Mouse (Mus musculus) embryonic fibroblast, embryonic 13.5 days (primary cell): ENCODE results near the gene Crk. TPM values are rescaled to one million over a fixed set of nuclear protein-coding genes. Genes with fewer than 3 reads are reported as not detected.

ENCODE experiments used
- H3K27ac ChIP-seq: 2 replicates; pipeline ENCODE4 v1.5.1; 2012; ENCODE audit warnings: low read length, control low read depth, inconsistent platforms; ENCODE audit not compliant: insufficient read depth
- H3K4me1 ChIP-seq: 2 replicates; pipeline ENCODE4 v1.6.1; 2011; ENCODE audit warnings: low read length; ENCODE audit not compliant: control insufficient read depth, insufficient read depth
- H3K4me3 ChIP-seq: 2 replicates; pipeline ENCODE4 v1.5.1; 2011; ENCODE audit warnings: mild to moderate bottlenecking, control low read depth, low read length; ENCODE audit not compliant: insufficient read depth
- CTCF ChIP-seq: IDR thresholded peaks from 2 replicates; pipeline ENCODE4 v1.5.1; 2011; ENCODE audit warnings: mild to moderate bottlenecking, control low read depth, low read length, moderate library complexity, borderline replicate concordance; ENCODE audit not compliant: insufficient read depth
- POLR2A ChIP-seq: IDR thresholded peaks from 2 replicates; pipeline ENCODE4 v1.6.1; 2011; ENCODE audit warnings: low read depth, mild to moderate bottlenecking, control low read depth, low read length, moderate library complexity
- polyA plus RNA-seq: library from polyadenylated mRNA; stranded (reverse); fragments of >200 nt; gene quantifications from 2 replicates; pipeline ENCODE4 v1.2.4, GENCODE M21; 2011; ENCODE audit warnings: low read depth; ENCODE audit not compliant: missing spikeins, insufficient read length

The Crk gene
- polyA plus RNA-seq, 1 experiment, result 133 TPM

DNA sequence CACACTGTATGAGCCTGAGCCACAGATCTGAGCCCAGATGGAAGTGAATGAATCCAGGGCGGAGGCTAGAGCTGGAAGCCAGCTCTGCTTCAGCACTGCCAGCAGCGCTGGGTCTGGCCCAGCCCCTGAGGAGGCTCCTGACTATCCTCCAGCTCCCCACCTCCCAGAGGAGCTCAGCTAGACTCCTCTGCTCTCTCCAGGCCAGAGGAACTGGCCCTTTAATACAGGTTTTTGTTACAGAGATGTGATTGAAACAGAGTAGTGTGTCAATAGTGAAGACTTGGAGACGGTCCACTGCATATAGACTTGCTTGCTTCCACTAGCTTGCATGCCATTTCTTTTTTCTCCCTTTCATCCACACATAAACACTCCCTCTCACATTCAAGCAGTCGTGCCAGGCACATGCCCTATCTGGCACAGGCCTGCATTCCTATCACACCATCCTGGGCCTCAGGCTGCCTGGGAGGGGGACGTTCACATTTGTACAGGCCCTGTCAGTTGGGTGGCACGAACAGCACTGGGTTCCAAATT, 31.3 kb upstream of the Crk start:
- no peaks in the 10 kb centered on the region for H3K4me1 ChIP-seq
- no peak overlapping the region for H3K27ac ChIP-seq
- TF ChIP-seq POLR2A, result 0 out of 2 replicates have a peak, but pooled peaks have one; percentile 17
- no peak for TF ChIP-seq CTCF
- no peak overlapping the region for H3K4me3 ChIP-seq

DNA sequence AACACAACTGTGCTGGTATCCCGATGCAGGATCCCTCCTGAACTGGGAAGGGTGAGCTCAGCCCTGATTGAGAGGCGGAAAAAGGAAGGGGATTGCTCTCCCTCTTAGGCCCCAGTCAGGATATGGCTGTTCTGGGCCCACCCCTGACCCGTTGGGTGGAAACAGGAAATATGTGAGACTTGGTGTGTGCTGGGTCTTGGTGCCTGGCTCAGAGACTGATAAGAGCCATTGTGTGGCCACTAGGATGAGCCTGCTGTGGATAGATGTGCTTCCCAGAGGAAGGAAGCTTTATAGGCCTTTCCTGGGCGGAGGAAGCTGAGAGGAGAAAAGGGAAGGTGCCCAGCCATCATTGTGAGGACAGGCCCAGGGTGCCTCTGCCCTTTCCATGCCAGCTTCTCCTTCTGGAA, 29.9 kb upstream of the Crk start:
- no peak for TF ChIP-seq POLR2A
- no peak for TF ChIP-seq CTCF
- H3K27ac ChIP-seq, result no peak overlapping the region
- no peak overlapping the region for H3K4me3 ChIP-seq
- no peaks in the 10 kb centered on the region for H3K4me1 ChIP-seq

DNA sequence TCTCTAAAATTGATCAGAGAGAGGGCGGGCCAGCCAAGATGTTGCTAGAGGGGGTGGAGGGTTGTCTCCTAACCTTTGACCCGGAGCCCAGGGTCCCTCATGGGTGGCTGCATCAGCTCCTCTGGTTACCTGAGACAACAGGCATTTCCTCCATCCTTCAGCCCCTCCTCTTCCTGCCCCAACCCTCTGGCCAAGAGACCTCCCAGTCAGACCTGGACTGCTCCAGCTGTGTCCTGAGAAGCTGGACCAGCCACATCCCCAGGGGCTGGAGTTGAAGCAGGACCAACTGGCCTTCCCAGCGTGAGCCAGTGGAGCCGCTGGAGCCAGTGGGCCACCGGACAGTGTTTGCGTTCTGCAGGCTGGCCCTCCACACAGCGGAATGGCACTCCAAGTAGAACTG, 28.7 kb upstream of the Crk start, which contains the start of gene Myo1c:
Myo1c (plus strand) TSS at position 194 of the 400 bp plus-strand sequence.
- peak within 1 kb of the TSS; percentile 97 for H3K27ac ChIP-seq
- peaks cover 7% of the 10 kb centered on the region for H3K4me1 ChIP-seq

DNA sequence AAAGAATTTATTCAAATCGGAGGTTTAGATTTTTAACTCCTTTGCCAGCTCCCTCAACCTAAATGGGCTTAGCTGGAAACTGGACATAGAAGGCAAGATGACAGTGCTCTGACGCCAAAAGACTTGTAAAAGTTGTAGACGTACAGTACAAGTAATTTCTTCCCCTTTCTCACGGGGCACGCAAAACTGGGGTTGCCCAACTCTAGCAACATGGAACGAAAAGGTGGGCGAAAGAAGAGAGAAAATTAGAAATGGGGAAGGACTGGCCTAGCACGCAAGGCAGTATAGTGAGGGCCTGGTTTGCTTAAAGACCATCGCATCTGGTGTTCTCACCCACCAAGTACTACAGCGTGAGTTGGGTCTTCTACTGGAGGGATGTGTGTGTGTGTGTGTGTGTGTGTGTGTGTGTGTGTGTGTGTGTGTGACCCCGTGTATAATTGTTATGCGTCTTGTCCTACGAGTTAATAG, 28.1 kb upstream of the Crk start:
- TF ChIP-seq POLR2A (no peak; the same call in 1 of the 2 replicates), CTCF (no peak)
- H3K27ac ChIP-seq, result peak overlapping the region; percentile 97
- H3K4me1 ChIP-seq, result peaks cover 7% of the 10 kb centered on the region

More for the DNA sequence above, 28.7 kb upstream of the Crk start, which contains the start of gene Myo1c:
- H3K4me3 ChIP-seq, result peak within 1 kb of the TSS; percentile 61
- no peak for TF ChIP-seq CTCF
- TF ChIP-seq POLR2A, result no peak

DNA sequence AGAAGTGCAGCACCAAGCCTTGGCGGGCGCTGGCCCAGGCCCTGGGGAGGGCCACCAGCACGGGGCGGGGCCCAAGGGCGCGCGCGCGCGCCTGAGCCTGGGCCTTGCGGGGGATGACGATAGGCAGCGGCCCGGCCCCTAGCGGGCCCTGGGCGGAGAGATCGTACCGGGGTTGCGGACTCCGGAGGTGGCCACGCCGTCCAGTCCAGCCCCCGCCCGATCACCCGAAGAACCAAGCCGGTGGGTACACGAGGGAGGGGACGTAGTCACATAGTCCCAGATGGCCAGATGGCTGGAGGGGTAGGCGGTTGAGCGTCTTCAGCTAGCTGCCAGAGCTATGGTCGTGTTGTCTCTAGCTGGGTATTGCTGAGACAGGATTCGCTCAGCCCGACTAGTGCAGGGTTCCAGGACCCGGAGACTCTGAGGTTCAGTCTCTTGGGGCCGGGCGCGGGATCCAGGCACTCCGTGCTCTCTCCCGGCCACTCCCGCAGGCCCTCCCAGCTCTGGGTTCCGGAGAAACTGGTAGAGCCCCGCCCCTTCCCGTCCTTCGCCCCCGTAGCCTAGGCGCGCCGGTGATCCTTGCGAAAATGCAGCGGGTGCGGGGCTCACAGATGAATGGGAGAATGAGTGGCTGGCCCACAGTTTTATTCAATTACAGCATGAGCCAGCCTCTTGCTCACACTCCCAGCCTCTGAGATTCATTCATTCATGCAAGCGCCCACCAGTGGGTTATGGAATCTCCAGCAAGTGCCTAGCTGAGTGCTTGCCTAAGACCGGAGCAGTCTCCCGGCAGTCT, 27.4 kb upstream of the Crk start:
- H3K4me3 ChIP-seq, result peak overlapping the region; percentile 61
- H3K27ac ChIP-seq, result peak overlapping the region; percentile 97
- peaks cover 7% of the 10 kb centered on the region for H3K4me1 ChIP-seq
- peak; percentile 76 for TF ChIP-seq POLR2A
- TF ChIP-seq CTCF, result no peak

More for the DNA sequence above, 28.1 kb upstream of the Crk start:
- H3K4me3 ChIP-seq, result peak overlapping the region; percentile 61

DNA sequence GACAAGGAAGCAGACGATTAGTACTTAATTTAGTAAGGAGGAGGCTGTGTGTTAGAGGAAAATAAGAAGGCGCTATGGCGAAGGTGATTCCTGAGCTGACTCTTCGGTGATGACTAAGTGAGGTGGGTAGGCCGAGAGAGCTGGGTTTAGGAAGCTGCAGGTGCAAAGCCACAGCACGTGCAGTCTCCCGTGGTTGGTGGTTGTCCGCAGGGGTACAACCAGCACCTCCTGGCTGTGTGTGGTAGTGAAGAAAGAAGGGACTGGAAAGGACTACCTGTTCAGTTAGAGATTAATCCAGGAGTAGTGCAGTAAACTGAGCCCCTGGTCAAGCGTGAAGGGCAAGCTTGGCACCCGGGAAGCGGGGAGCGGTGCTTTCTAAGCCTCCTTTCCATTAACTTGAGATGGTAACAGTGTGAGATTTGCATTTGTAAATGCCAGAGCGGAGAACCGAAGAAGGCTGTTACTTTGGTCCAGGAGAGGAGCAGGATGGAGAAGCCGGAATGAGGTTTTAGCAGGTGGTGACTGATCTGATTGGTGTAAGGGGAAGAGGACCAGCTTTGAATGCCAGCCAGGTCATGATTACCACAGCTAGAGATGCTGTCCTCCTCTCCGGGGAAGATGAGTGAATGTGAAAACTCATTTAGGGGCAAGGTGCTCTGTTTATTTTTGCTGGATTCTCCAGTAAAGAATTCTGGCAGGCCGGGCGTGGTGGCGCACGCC, 26.7 kb upstream of the Crk start:
- no peak for TF ChIP-seq CTCF
- TF ChIP-seq POLR2A, result no peak
- H3K4me3 ChIP-seq, result peak overlapping the region; percentile 61
- H3K4me1 ChIP-seq, result peaks cover 7% of the 10 kb centered on the region
- H3K27ac ChIP-seq, result peak overlapping the region; percentile 97

DNA sequence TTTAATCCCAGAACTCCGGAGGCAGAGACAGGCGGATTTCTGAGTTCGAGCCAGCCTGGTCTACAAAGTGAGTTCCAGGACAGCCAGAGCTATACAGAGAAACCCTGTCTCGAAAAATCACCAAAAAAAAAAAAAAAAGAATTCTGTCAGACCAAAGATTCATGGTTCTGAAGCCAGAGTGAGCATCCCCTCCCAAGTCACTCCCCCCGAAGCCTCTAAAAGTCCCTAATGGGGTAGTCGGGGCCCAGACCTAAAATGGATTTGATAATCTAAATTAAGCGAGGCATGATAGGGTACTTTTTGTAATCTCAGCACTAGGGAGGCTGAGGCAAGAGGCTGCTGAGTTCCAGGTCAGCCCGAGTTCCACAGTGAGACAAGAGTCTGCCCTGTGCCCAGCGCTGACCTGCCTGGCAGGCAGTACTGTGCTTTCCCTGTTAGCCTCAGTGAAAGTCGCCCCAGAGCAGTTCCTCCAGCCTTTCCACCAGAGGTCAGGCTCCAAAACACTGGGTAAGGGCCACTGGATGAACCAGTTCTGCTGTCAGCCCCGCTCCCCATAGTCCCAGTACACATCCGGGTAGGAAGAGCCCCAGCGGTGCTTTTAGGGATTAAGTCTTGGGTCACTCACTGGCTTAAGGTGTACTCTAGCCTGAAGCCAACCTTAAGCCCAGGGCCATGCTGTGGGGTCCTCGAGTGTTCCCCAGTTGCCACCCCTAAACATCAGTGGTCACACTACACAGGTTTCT, 25.9 kb upstream of the Crk start:
- peak overlapping the region; percentile 61 for H3K4me3 ChIP-seq
- TF ChIP-seq CTCF (no peak), POLR2A (no peak; the same call in 1 of the 2 replicates)
- peak overlapping the region; percentile 97 for H3K27ac ChIP-seq
- H3K4me1 ChIP-seq, result peaks cover 7% of the 10 kb centered on the region

DNA sequence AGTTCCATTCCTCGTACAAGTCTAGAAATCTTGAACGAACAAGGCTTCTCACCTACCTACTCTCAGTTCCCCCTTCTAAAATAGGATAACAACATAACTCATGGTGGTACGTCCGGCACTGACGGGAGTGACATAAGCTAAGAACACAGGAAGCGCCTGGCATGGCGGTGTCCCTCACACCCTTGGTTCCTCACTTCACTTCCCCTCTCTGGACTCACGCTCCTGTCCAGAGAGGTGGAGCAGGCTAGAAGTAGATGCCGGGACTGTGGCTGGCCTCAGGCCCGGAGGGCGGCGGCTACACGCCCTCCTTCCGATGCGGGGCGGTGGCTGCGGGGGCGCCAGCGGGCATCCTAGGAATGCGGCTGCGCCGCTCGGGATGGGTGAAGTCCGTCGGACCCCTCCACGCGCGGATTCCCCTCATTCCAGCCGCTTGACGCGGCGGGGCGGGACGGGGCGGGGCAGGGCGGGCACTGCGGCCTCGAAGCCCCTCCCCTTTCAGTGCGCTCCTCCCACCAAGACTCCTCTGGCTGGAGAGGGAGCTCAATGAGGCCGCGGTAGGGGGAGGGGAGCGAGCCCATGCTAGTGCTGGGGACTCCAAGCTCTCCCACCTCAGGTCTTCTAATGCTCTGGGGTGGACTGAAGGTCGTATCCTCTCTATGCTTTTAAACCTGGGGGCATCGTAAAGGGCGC, 25.1 kb upstream of the Crk start:
- Histone ChIP-seq H3K27ac (peak overlapping the region; percentile 97), H3K4me3 (peak overlapping the region; percentile 61), H3K4me1 (peaks cover 9% of the 10 kb centered on the region)
- TF ChIP-seq CTCF (no peak), POLR2A (peak; percentile 91)
